21 mouse cellular contexts compared by ENCODE assay signal in genomic region chr6:51457283-51457682, GRCm38 (mm10). TPM values are rescaled to one million over a fixed set of nuclear protein-coding genes. Genes with fewer than 3 reads are reported as not detected.
DNase-seq lines count a peak whose midpoint lies in the region; ATAC-seq lines count a peak whose summit lies in the region.
"Had no signal": no experiment of that assay in that cellular context is flagged by ENCODE, and none has a peak within 500 bp of the region (broad histone marks: within the 10 kb centered on the region; RNA-seq: fewer than 3 reads in every experiment).

No protein-coding gene starts in this region.

- no peaks in the 10 kb centered on the region for H3K27me3 ChIP-seq in neural tube, embryonic 15.5 days (replicated peaks)
- H3K27me3 ChIP-seq in limb, embryonic 10.5 days (ENCODE audit: low read depth, poor library complexity, severe bottlenecking), result no peaks in the 10 kb centered on the region
- no peaks in the 10 kb centered on the region for H3K27me3 ChIP-seq in forebrain, embryonic 10.5 days (ENCODE audit: poor library complexity, severe bottlenecking)
- H3K27me3 ChIP-seq: CH12.LX; embryonic facial prominence, embryonic 13.5 days; heart, embryonic 13.5 days; hindbrain, embryonic 15.5 days had no signal

- 83% methylated on average over 3 of the region's 3 CpGs for WGBS in neural tube, embryonic 15.5 days
- WGBS in limb, embryonic 10.5 days, result 84% methylated on average over 3 of the region's 3 CpGs
- WGBS in forebrain, embryonic 10.5 days, result 89% methylated on average over 3 of the region's 3 CpGs

- no peak for DNase-seq in neural tube, embryonic 10.5 days (ENCODE audit: extremely low spot score, low spot score)
- peak; percentile 22 for DNase-seq in Muller cell, postnatal 12 days (ENCODE audit: inconsistent ontology term)
- peak; percentile 20 for DNase-seq in limb, embryonic 10.5 days (ENCODE audit: low spot score)
- DNase-seq in ovary, adult 18-20 months (ENCODE audit: low spot score), result no peak
- no peak for DNase-seq in forebrain, embryonic 10.5 days (ENCODE audit: extremely low spot score, low spot score)
- no peak for DNase-seq in cerebellum, postnatal 25 days
- DNase-seq: adrenal gland, postnatal 10 days; cerebellum, adult 11 months; cerebellum, adult 8-10 months; cerebellum, postnatal 14 days; gastrocnemius, adult 2 months; gastrocnemius, postnatal 36 days; heart, postnatal 36 days; kidney, adult 11 months had no signal

- H3K9ac ChIP-seq in neural tube, embryonic 15.5 days (replicated peaks), result no peak overlapping the region
- H3K9ac ChIP-seq: embryonic facial prominence, embryonic 13.5 days; heart, embryonic 13.5 days; hindbrain, embryonic 15.5 days had no signal

- no peak overlapping the region for H3K4me2 ChIP-seq in neural tube, embryonic 15.5 days
- H3K4me2 ChIP-seq: embryonic facial prominence, embryonic 13.5 days; heart, embryonic 13.5 days; hindbrain, embryonic 15.5 days had no signal

- peaks cover 37% of the 10 kb centered on the region for H3K36me3 ChIP-seq in neural tube, embryonic 15.5 days
- H3K36me3 ChIP-seq in limb, embryonic 10.5 days, result peaks cover 46% of the 10 kb centered on the region
- H3K36me3 ChIP-seq in forebrain, embryonic 10.5 days (replicated peaks), result peaks cover 47% of the 10 kb centered on the region

- 0 out of 2 replicates have a peak, but pooled peaks cover 4% of the 10 kb centered on the region for H3K4me1 ChIP-seq in neural tube, embryonic 15.5 days
- H3K4me1 ChIP-seq in limb, embryonic 10.5 days, result peaks cover 9% of the 10 kb centered on the region
- H3K4me1 ChIP-seq in forebrain, embryonic 10.5 days, result peaks cover 4% of the 10 kb centered on the region; the same call in 1 of the 2 replicates

- H3K27ac ChIP-seq in neural tube, embryonic 15.5 days (replicated peaks), result 0 out of 2 replicates have a peak overlapping the region, but pooled peaks have one; percentile 24
- H3K27ac ChIP-seq in limb, embryonic 10.5 days, result no peak overlapping the region
- H3K27ac ChIP-seq in forebrain, embryonic 10.5 days, result no peak overlapping the region
- H3K27ac ChIP-seq: gastrocnemius, adult 2 months; hindbrain, embryonic 15.5 days had no signal

- ATAC-seq in neural tube, embryonic 15.5 days (ENCODE audit: low FRiP score), result no peak
- ATAC-seq: forebrain, embryonic 14.5 days; inflammation-experienced regulatory T-cells, adult 6 months had no signal

- no peak overlapping the region for H3K4me3 ChIP-seq in neural tube, embryonic 15.5 days (replicated peaks)
- H3K4me3 ChIP-seq in limb, embryonic 10.5 days, result no peak overlapping the region
- H3K4me3 ChIP-seq in forebrain, embryonic 10.5 days, result no peak overlapping the region
- H3K4me3 ChIP-seq: embryonic facial prominence, embryonic 13.5 days; gastrocnemius, adult 2 months; heart, embryonic 13.5 days; hindbrain, embryonic 15.5 days had no signal

- no peaks in the 10 kb centered on the region for H3K9me3 ChIP-seq in neural tube, embryonic 15.5 days (replicated peaks)
- H3K9me3 ChIP-seq in limb, embryonic 10.5 days (replicated peaks), result no peaks in the 10 kb centered on the region
- no peaks in the 10 kb centered on the region for H3K9me3 ChIP-seq in forebrain, embryonic 10.5 days
- H3K9me3 ChIP-seq: embryonic facial prominence, embryonic 13.5 days; heart, embryonic 13.5 days; hindbrain, embryonic 15.5 days had no signal

RNA-seq across cellular contexts. Expression of gene Hnrnpa2b1, which starts 12.4 kb away (rescaled TPM):
- 1,222 and 1,408 TPM in 2 replicates for polyA plus RNA-seq in neural tube, embryonic 15.5 days (2015; fragmentation: Nextera tagmentation; extraction: Ambion mirVana)
- polyA plus RNA-seq in limb, embryonic 10.5 days (2016; fragmentation: Nextera tagmentation; extraction: Ambion mirVana), result 1,996 and 2,303 TPM in 2 replicates
- polyA plus RNA-seq in forebrain, embryonic 10.5 days (2016; fragmentation: Nextera tagmentation; extraction: Ambion mirVana), result 2,609 and 2,780 TPM in 2 replicates

RNA-seq across cellular contexts. Expression of gene Cbx3, which starts 12.9 kb away (rescaled TPM):
- 310 and 354 TPM in 2 replicates for polyA plus RNA-seq in neural tube, embryonic 15.5 days (2015; fragmentation: Nextera tagmentation; extraction: Ambion mirVana)
- 639 and 665 TPM in 2 replicates for polyA plus RNA-seq in limb, embryonic 10.5 days (2016; fragmentation: Nextera tagmentation; extraction: Ambion mirVana)
- polyA plus RNA-seq in forebrain, embryonic 10.5 days (2016; fragmentation: Nextera tagmentation; extraction: Ambion mirVana), result 627 and 704 TPM in 2 replicates

RNA-seq across cellular contexts. Expression of gene Nfe2l3, which starts 24.8 kb away (rescaled TPM):
- 4.2 and 5.9 TPM in 2 replicates for polyA plus RNA-seq in neural tube, embryonic 15.5 days (2015; fragmentation: Nextera tagmentation; extraction: Ambion mirVana)
- polyA plus RNA-seq in limb, embryonic 10.5 days (2016; fragmentation: Nextera tagmentation; extraction: Ambion mirVana), result 0.39 and 0.56 TPM in 2 replicates
- polyA plus RNA-seq in forebrain, embryonic 10.5 days (2016; fragmentation: Nextera tagmentation; extraction: Ambion mirVana), result 0.48 and 0.89 TPM in 2 replicates

Comparison
In these comparisons a context has a peak if more than half of its experiments do, and no peak if none do; other contexts are left out.
1. DNase-seq: peak in Muller cell, postnatal 12 days (single experiment) and limb, embryonic 10.5 days (single experiment); none in neural tube, embryonic 10.5 days (single experiment), ovary, adult 18-20 months (single experiment), forebrain, embryonic 10.5 days (single experiment) and cerebellum, postnatal 25 days (0 of 2).